Mouse (Mus musculus): ENCODE measurements around the gene Sox6. TPM values are rescaled to one million over a fixed set of nuclear protein-coding genes. Genes with fewer than 3 reads are reported as not detected.

The Sox6 gene
- polyA plus RNA-seq, 1 experiment from 2014 or later: 51.2 TPM

DNA sequence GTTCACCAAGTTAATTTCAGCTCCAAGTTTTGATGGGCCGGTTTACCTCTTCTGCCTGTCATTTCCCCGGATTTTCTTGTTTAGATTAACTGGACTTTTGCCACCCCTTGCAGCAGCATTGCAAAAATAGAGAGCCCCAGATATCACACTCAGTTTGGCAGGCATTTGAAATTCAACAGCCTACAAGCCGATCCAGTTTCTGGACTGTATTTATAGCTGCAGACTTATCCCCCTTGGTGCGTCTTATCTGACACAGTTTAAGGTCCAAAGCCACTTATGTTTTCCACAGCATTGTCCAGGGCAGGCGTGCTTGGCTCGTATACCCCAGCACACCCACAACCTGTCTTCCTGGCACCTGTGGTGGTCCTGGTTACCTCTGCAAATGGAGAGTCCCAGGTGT lies 571.8 kb downstream of the Sox6 start:
- Histone ChIP-seq H3K4me3 (ENCODE audit: low read depth, low read length) (no peak overlapping the region), H3K27ac (ENCODE audit: low read depth, low read length) (no peak overlapping the region), H3K27me3 (ENCODE audit: control insufficient read depth, insufficient read depth, low read length) (no peaks in the 10 kb centered on the region), H3K4me2 (ENCODE audit: low read depth, low read length) (no peak overlapping the region), H3K9me3 (ENCODE audit: control insufficient read depth, low read length) (no peaks in the 10 kb centered on the region), H3K4me1 (ENCODE audit: control insufficient read depth, insufficient read depth, low read length) (no peaks in the 10 kb centered on the region), H3K9ac (replicated peaks; ENCODE audit: low read depth, low read length) (no peak overlapping the region), H3K36me3 (ENCODE audit: control insufficient read depth, insufficient read depth, low read length) (no peaks in the 10 kb centered on the region)
- 91% methylated on average over 6 of the region's 6 CpGs for WGBS
- ATAC-seq (ENCODE audit: low read depth): no peak

DNA sequence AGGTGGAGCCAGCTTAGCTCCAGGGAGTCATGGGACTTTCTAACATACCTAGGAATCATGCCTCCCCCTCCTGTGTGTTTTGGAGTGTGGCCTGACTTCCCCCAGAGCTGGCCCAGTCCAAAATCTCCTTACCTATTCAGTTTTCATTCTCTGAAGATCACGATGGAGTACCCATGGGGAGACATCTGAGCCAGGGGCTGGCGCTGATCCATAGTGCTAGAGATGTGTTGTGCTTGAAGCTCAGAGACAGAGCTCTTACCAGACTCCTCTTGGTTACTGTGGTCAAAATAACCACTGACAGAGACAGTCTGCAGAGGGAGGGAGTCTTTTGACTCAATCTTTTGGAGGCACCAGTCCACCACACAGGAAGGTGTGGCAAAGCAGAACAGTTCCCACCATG lies 575.2 kb downstream of the Sox6 start:
- Histone ChIP-seq H3K36me3 (ENCODE audit: control insufficient read depth, insufficient read depth, low read length) (no peaks in the 10 kb centered on the region), H3K27ac (ENCODE audit: low read depth, low read length) (no peak overlapping the region), H3K9me3 (ENCODE audit: control insufficient read depth, low read length) (no peaks in the 10 kb centered on the region), H3K27me3 (ENCODE audit: control insufficient read depth, insufficient read depth, low read length) (no peaks in the 10 kb centered on the region), H3K4me2 (ENCODE audit: low read depth, low read length) (no peak overlapping the region), H3K4me1 (ENCODE audit: control insufficient read depth, insufficient read depth, low read length) (no peaks in the 10 kb centered on the region), H3K4me3 (ENCODE audit: low read depth, low read length) (no peak overlapping the region), H3K9ac (replicated peaks; ENCODE audit: low read depth, low read length) (no peak overlapping the region)
- WGBS: 82% methylated on average over 2 of the region's 2 CpGs
- ATAC-seq (ENCODE audit: low read depth): no peak

DNA sequence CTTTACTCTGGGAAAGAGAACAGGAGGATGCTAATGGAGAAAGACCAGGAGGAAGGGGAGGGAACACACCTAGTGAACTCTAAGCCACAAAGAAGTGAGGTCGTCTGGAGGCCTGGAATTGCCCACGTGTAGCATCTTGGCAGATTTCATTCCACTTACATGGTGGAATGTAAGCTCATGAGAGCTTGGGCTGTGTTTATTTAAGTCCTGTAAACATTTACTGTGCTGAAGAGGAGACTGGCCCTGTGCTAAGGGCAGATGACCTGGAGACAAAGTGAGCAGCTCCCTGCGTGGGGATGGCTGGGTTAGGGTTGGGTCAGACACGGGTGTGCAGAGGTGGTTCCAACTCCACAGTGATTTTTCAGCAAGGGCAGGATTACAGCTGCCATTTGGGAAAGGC lies 576.3 kb downstream of the Sox6 start:
- H3K27me3 ChIP-seq (ENCODE audit: control insufficient read depth, insufficient read depth, low read length): no peaks in the 10 kb centered on the region
- no peaks in the 10 kb centered on the region for H3K36me3 ChIP-seq (ENCODE audit: control insufficient read depth, insufficient read depth, low read length)
- H3K4me2 ChIP-seq (ENCODE audit: low read depth, low read length): no peak overlapping the region
- no peak overlapping the region for H3K27ac ChIP-seq (ENCODE audit: low read depth, low read length)
- no peak overlapping the region for H3K4me3 ChIP-seq (ENCODE audit: low read depth, low read length)
- H3K4me1 ChIP-seq (ENCODE audit: control insufficient read depth, insufficient read depth, low read length): no peaks in the 10 kb centered on the region
- no peak for ATAC-seq (ENCODE audit: low read depth)
- no peaks in the 10 kb centered on the region for H3K9me3 ChIP-seq (ENCODE audit: control insufficient read depth, low read length)
- WGBS: 77% methylated on average over 4 of the region's 4 CpGs
- no peak overlapping the region for H3K9ac ChIP-seq (replicated peaks; ENCODE audit: low read depth, low read length)

DNA sequence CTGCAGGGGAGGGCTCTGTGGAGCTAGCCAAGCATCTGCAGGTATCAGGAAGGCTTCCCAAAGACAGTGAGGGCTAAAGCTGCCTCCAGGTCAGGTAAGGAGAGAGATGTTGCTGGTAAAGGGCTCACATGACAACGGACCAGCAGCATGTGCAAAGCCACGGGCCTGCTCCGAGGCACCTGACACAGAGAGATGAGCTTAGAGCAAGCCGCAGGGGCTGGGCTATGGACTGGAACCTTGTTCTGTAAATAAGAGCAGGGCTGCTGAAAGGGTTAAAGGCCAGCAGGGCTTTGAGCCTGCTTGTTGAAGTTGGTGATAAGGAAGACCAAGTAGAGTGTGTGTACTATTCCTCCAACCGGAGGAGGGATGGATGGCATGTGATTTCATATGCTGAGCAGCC lies 583.6 kb downstream of the Sox6 start:
- no peak overlapping the region for H3K9ac ChIP-seq (replicated peaks; ENCODE audit: low read depth, low read length)
- no peaks in the 10 kb centered on the region for H3K27me3 ChIP-seq (ENCODE audit: control insufficient read depth, insufficient read depth, low read length)
- H3K4me2 ChIP-seq (ENCODE audit: low read depth, low read length): no peak overlapping the region
- no peak for ATAC-seq (ENCODE audit: low read depth)
- no peaks in the 10 kb centered on the region for H3K36me3 ChIP-seq (ENCODE audit: control insufficient read depth, insufficient read depth, low read length)
- 87% methylated on average over 5 of the region's 5 CpGs for WGBS
- H3K27ac ChIP-seq (ENCODE audit: low read depth, low read length): no peak overlapping the region
- no peak overlapping the region for H3K4me3 ChIP-seq (ENCODE audit: low read depth, low read length)
- no peaks in the 10 kb centered on the region for H3K9me3 ChIP-seq (ENCODE audit: control insufficient read depth, low read length)
- 0 out of 2 replicates have a peak, but pooled peaks cover 3% of the 10 kb centered on the region for H3K4me1 ChIP-seq (ENCODE audit: control insufficient read depth, insufficient read depth, low read length)

DNA sequence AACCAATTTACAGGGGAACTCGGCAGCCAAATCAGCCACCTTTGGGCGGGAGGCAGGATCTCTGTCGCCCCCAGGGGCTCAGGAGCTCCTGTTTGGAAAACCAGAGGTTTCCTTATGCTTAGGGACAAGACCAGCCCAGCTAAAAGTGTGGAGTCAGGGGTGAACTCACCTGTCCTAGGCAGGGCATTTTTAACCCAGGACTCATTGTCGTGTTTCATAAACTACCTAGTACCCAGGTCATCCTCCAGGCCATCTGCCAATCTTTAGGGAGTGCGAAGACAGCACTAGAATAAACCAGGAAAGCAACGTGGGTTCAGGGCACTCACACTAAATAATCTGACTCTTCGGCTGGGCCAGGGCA lies 584.9 kb downstream of the Sox6 start:
- Histone ChIP-seq H3K27me3 (ENCODE audit: control insufficient read depth, insufficient read depth, low read length) (no peaks in the 10 kb centered on the region), H3K27ac (ENCODE audit: low read depth, low read length) (no peak overlapping the region), H3K4me1 (ENCODE audit: control insufficient read depth, insufficient read depth, low read length) (0 out of 2 replicates have a peak, but pooled peaks cover 3% of the 10 kb centered on the region), H3K4me2 (ENCODE audit: low read depth, low read length) (no peak overlapping the region), H3K36me3 (ENCODE audit: control insufficient read depth, insufficient read depth, low read length) (no peaks in the 10 kb centered on the region), H3K4me3 (ENCODE audit: low read depth, low read length) (no peak overlapping the region), H3K9ac (replicated peaks; ENCODE audit: low read depth, low read length) (no peak overlapping the region), H3K9me3 (ENCODE audit: control insufficient read depth, low read length) (no peaks in the 10 kb centered on the region)
- 64% methylated on average over 7 of the region's 7 CpGs for WGBS
- no peak for ATAC-seq (ENCODE audit: low read depth)

DNA sequence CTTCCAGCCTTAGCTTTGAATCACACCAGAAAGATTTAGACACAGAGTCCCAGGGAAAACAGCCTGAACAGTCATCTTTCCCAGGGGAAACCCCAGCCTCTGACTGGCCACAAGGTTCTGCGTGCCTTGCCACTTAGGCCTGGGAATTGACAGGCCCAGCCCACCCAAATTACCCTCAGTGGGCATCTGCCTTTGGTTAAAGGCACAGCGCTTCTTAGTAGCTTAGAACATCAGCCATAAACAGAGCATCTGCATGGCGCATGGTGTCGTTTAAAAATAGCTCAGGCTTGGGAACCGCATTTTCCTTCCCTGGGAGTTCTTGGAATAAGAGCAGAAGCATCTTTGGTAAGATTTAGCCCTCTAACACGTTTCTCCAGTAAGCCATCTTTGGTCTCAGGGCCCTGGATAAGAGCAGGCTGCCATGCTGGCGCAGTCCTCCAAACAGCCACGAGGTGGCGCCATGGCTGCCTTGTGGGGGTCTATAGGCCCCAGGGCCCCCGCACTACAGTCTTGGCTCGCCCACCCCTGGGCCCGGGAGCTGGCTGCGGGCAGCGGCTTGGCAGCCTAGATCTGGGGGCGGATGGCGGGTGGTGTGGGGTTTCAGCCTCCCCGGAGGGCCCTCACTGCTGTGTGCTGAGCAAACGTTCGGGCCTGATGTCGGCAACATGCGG lies 585.4 kb downstream of the Sox6 start:
- no peak overlapping the region for H3K4me3 ChIP-seq (ENCODE audit: low read depth, low read length)
- no peaks in the 10 kb centered on the region for H3K27me3 ChIP-seq (ENCODE audit: control insufficient read depth, insufficient read depth, low read length)
- H3K36me3 ChIP-seq (ENCODE audit: control insufficient read depth, insufficient read depth, low read length): no peaks in the 10 kb centered on the region
- peak; percentile 65; the same call in 1 of the 2 replicates for ATAC-seq (ENCODE audit: low read depth)
- no peaks in the 10 kb centered on the region for H3K9me3 ChIP-seq (ENCODE audit: control insufficient read depth, low read length)
- 30% methylated on average over 21 of the region's 21 CpGs for WGBS
- H3K9ac ChIP-seq (replicated peaks; ENCODE audit: low read depth, low read length): no peak overlapping the region
- no peak overlapping the region for H3K27ac ChIP-seq (ENCODE audit: low read depth, low read length)
- 0 out of 2 replicates have a peak, but pooled peaks cover 3% of the 10 kb centered on the region for H3K4me1 ChIP-seq (ENCODE audit: control insufficient read depth, insufficient read depth, low read length)
- H3K4me2 ChIP-seq (ENCODE audit: low read depth, low read length): no peak overlapping the region

DNA sequence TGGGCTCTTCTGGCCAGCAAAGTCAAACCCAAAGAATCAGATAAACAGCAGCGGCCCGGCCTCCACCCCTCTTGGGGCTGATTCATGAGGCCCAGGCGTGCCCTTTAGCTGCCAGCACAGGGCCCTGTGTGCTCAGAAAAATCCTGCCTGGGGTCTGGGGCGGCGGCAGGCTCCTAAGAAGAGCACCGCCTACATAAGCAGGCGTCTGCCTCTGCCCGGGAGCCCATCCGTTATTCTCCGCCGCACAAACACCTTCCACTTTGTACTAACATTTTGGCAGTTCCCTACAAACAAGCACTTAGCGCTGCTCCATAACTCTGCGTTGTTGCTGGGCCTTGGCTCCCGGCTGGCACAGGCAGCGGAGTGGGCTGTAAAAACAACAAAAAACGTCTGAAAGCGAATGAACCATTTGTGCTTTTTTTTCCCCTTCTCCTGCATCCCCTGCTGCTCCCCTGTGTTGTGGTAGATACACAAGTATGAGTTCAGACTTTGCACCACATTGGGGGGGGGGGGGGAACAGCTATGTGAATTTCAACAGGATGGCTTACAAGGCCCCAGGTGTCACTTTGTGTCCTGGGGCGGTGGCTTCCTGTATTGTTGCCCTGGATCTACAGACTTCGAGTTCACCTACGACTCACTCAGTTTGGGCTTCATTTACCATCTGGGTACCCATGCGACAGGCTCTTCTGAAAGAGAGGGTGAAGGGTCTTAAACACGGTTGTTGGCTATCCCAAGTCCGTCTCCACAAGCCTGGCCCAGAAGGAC lies 588.0 kb downstream of the Sox6 start:
- 28% methylated on average over 23 of the region's 23 CpGs for WGBS
- H3K4me2 ChIP-seq (ENCODE audit: low read depth, low read length): no peak overlapping the region
- H3K36me3 ChIP-seq (ENCODE audit: control insufficient read depth, insufficient read depth, low read length): no peaks in the 10 kb centered on the region
- no peak overlapping the region for H3K9ac ChIP-seq (replicated peaks; ENCODE audit: low read depth, low read length)
- 0 out of 2 replicates have a peak, but pooled peaks cover 3% of the 10 kb centered on the region for H3K4me1 ChIP-seq (ENCODE audit: control insufficient read depth, insufficient read depth, low read length)
- H3K27me3 ChIP-seq (ENCODE audit: control insufficient read depth, insufficient read depth, low read length): no peaks in the 10 kb centered on the region
- H3K27ac ChIP-seq (ENCODE audit: low read depth, low read length): no peak overlapping the region
- no peak overlapping the region for H3K4me3 ChIP-seq (ENCODE audit: low read depth, low read length)
- no peaks in the 10 kb centered on the region for H3K9me3 ChIP-seq (ENCODE audit: control insufficient read depth, low read length)
- ATAC-seq (ENCODE audit: low read depth): peak; percentile 48; the same call in 1 of the 2 replicates

DNA sequence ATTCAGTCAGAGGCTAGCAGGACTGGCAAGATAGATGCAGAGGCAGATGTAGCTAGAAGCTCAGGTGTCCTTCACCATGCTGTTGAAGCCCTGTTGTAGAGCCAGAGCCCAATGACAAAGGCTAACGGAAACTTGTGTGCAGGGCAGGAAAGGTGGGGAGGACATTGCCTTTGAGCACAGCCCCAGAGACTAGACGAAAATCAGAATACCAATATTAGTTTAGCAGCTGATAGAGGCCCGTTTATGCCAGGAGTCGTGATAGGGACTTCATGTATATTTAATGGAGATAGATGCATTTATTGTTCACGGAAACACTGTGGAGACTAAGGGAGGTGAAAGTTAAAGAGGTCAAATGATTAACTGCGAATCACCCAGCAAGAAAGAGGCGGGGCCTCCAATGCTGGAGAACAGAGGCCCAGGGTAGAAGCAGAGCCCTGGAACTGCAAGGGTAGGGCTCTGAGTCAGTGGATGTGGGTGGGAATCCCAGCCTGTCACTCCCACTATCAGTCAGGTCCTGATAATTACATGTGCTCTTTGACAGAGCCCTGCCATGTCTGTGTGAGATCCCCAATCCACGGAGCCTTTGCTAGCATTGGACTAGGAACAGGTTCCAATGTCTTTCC lies 590.1 kb downstream of the Sox6 start:
- H3K4me3 ChIP-seq (ENCODE audit: low read depth, low read length): no peak overlapping the region
- no peak overlapping the region for H3K27ac ChIP-seq (ENCODE audit: low read depth, low read length)
- H3K4me1 ChIP-seq (ENCODE audit: control insufficient read depth, insufficient read depth, low read length): 0 out of 2 replicates have a peak, but pooled peaks cover 3% of the 10 kb centered on the region
- ATAC-seq (ENCODE audit: low read depth): no peak
- no peaks in the 10 kb centered on the region for H3K36me3 ChIP-seq (ENCODE audit: control insufficient read depth, insufficient read depth, low read length)
- H3K9ac ChIP-seq (replicated peaks; ENCODE audit: low read depth, low read length): no peak overlapping the region
- WGBS: 43% methylated on average over 8 of the region's 8 CpGs
- no peaks in the 10 kb centered on the region for H3K9me3 ChIP-seq (ENCODE audit: control insufficient read depth, low read length)
- H3K4me2 ChIP-seq (ENCODE audit: low read depth, low read length): no peak overlapping the region
- no peaks in the 10 kb centered on the region for H3K27me3 ChIP-seq (ENCODE audit: control insufficient read depth, insufficient read depth, low read length)

DNA sequence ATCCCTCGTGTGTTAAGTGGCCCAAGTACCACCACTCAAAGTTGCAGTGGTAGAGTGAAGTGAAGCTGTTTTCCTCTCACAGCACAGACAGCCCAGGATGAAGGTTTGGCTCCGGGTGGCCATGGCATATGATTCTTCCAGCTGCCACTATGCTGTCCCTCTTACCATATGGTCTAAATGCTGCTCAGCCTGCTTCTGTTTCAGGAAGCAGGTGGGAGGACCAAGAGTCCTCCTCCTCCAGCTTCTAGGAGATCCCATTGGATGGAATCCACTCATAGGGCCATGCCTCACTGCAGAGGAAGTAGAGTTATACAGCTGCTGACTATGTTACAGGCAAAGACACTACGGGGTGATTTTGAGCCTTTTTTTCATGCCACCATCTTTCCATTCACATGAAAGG lies 591.5 kb downstream of the Sox6 start:
- H3K27me3 ChIP-seq (ENCODE audit: control insufficient read depth, insufficient read depth, low read length): no peaks in the 10 kb centered on the region
- H3K27ac ChIP-seq (ENCODE audit: low read depth, low read length): no peak overlapping the region
- H3K9ac ChIP-seq (replicated peaks; ENCODE audit: low read depth, low read length): no peak overlapping the region
- no peak for ATAC-seq (ENCODE audit: low read depth)
- no peak overlapping the region for H3K4me3 ChIP-seq (ENCODE audit: low read depth, low read length)
- H3K9me3 ChIP-seq (ENCODE audit: control insufficient read depth, low read length): no peaks in the 10 kb centered on the region
- WGBS: 90% methylated on average over 3 of the region's 3 CpGs
- no peak overlapping the region for H3K4me2 ChIP-seq (ENCODE audit: low read depth, low read length)
- H3K4me1 ChIP-seq (ENCODE audit: control insufficient read depth, insufficient read depth, low read length): 0 out of 2 replicates have a peak, but pooled peaks cover 3% of the 10 kb centered on the region
- H3K36me3 ChIP-seq (ENCODE audit: control insufficient read depth, insufficient read depth, low read length): no peaks in the 10 kb centered on the region
